Mouse (Mus musculus): ENCODE measurements at regions not wholly inside any gene's neighbourhood (a gene's known extent, or its start where the extent isn't known, plus 50 kb on each side); places are given as distances from the start of the nearest gene placed in this dataset.

DNA sequence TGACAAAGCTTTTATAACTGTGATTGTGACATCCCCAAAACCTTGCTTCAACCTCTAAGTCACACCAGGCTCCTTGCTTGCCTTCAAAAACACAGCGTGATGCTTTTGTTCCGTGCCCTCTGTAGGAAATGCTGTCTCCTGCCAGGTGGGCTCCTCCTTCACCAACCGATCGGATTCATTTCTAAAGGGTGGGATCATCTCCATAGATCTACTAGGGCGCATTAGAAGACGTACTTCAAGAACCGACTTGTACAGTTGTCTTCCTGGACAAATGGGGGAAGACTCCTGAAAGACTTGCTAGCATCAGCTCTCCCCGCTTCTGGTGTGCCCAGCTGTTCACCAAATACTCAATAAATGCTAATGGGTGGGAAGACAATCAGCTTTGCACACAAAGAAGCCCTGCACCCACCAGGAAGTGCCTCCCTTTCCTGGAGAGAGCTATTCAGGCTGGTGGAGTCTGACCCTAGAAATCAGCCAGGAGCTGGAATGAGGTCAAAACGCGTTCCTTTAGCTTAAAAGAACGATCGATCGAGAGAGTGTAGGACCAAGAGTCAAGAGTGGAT, 53.0 kb downstream of the Hoxa1 start:
- intact Hi-C loops (cut with DNase I): no loop called here
- DNase-seq (ENCODE audit: low spot score): no peak

GRCm38 (mm10) chr6:52104141-52104540, 54.0 kb downstream of the Hoxa1 start:
- no peak for DNase-seq (ENCODE audit: low spot score)
- intact Hi-C loops (cut with DNase I): no loop called here

- intact Hi-C loops (cut with DNase I): no loop called here
- DNase-seq (ENCODE audit: low spot score): no peak
Observed at GRCm38 (mm10) chr6:52103661-52104060, 54.5 kb downstream of the Hoxa1 start.

DNA sequence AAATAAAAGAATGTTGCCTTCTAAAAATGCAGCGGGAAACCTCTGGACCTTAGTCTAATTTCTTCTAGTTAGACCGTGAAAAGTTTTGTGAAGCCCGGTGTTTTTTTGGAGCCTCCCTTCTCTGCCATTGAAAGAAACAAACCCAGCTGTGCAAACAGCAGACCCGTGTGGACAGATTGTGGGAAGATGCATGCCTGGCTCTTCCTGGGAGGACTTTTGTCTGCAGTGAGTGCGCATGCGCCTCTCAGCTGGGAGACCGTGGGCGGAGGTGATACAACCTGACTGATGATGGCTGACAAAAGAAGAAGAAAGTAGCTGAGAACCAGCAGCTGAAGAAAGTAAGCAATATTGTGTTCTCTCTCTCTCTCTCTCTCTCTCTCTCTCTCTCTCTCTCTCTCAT, 55.4 kb downstream of the Hoxa1 start:
- intact Hi-C loops (cut with DNase I): no loop called here
- no peak for DNase-seq (ENCODE audit: low spot score)

- peak; percentile 17 for DNase-seq (ENCODE audit: low spot score)
Observed at GRCm38 (mm10) chr6:52102179-52102578, 55.9 kb downstream of the Hoxa1 start.

GRCm38 (mm10) chr6:52101209-52101608, 56.9 kb downstream of the Hoxa1 start:
- no peak for DNase-seq (ENCODE audit: low spot score)
- intact Hi-C loops (cut with DNase I): no loop called here

More at GRCm38 (mm10) chr6:52102179-52102578, 55.9 kb downstream of the Hoxa1 start:
- intact Hi-C loops (cut with DNase I): no loop called here

DNA sequence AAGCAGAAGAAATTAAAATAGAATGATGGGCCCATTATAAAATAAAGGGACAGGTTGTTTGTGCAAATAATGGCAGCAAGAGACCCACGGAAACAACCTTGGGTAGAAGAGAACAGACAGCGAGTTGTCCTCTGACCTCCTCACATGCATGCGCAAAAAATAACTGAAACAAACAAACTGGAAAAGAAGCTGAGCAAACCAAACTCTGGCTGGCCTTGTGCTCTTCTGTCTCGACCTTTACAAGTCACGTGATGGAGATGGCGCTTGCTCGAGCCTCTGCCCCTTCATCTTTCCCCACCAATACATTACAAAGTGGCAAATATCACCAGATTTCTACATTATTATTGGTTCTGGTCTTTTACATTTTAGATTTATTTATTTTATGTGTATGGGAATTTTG, 59.3 kb downstream of the Hoxa1 start:
- intact Hi-C loops (cut with DNase I): no loop called here

DNA sequence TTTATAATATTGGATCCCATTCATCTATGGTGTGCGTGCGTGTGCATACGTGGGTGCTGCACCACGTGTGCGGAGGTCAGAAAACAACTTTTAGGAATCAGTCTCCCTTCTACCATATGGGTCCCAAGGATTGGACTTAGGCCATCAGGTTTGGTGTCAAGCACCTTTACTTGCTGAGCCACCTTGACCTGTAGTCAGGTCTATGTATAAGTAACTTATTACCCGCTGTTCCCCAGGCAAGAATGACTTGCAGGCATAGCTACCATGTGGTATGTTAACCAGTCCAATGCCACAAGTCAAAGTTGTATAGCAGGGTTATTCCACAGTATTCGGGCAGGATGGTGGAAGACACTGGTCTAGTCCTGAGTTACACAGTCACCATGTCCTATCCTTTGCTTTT, 62.5 kb downstream of the Hoxa1 start:
- DNase-seq (ENCODE audit: low spot score): no peak
- intact Hi-C loops (cut with DNase I): no loop called here

More for the DNA sequence above, 59.3 kb downstream of the Hoxa1 start:
- DNase-seq (ENCODE audit: low spot score): no peak

- no peak for DNase-seq (ENCODE audit: low spot score)
- intact Hi-C loops (cut with DNase I): no loop called here
Observed at GRCm38 (mm10) chr6:52091445-52091844, 66.7 kb downstream of the Hoxa1 start.

GRCm38 (mm10) chr6:52085932-52086643, 72.0 kb downstream of the Hoxa1 start:
- peak; percentile 27 for DNase-seq (ENCODE audit: low spot score)

DNA sequence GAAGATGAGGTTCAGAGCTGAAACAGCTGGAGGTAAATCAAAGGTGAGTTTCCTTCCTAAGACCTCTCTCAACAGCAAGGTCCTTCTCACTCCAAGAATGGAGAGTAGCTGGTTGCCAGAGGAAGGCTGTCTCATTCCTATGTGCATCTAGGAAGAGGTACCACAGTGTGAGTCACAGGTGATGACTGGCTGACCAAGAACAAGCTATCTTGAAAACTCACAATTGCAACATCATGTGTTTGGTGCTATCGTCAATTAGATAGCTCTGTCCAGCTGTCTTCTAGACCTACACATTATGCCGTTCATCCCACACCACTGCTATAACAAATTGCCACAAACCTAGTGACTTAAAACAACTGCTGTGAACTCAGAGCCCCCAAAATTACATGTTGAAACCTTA, 72.3 kb upstream of the Skap2 start:
- DNase-seq (ENCODE audit: low spot score): no peak
- intact Hi-C loops (cut with DNase I): no loop called here

More at GRCm38 (mm10) chr6:52085932-52086643, 72.0 kb downstream of the Hoxa1 start:
- intact Hi-C loops (cut with DNase I): no loop called here

DNA sequence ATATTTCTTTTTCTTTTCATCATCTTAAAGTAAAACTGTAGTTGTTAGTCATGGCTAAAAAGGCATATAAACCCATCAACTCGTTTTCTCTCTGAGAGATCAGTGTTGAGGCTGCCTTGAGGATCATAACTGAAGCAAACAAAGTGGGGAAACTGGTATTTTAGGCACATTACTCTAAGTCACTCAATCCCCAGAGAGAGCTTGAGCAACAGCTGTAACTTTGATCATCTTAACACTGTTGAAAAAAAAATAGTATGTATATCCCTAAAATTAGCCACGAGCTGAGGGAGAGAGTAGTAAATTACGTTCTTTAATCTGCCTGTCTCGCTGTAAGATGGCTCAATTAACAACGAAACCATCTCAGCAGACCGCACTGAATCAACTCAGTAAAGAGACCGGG, 67.2 kb upstream of the Skap2 start:
- DNase-seq (ENCODE audit: low spot score): no peak
- intact Hi-C loops (cut with DNase I): no loop called here

- DNase-seq (ENCODE audit: low spot score): no peak
- intact Hi-C loops (cut with DNase I): no loop called here
Observed at GRCm38 (mm10) chr6:52078530-52079340, 66.4 kb upstream of the Skap2 start.

DNA sequence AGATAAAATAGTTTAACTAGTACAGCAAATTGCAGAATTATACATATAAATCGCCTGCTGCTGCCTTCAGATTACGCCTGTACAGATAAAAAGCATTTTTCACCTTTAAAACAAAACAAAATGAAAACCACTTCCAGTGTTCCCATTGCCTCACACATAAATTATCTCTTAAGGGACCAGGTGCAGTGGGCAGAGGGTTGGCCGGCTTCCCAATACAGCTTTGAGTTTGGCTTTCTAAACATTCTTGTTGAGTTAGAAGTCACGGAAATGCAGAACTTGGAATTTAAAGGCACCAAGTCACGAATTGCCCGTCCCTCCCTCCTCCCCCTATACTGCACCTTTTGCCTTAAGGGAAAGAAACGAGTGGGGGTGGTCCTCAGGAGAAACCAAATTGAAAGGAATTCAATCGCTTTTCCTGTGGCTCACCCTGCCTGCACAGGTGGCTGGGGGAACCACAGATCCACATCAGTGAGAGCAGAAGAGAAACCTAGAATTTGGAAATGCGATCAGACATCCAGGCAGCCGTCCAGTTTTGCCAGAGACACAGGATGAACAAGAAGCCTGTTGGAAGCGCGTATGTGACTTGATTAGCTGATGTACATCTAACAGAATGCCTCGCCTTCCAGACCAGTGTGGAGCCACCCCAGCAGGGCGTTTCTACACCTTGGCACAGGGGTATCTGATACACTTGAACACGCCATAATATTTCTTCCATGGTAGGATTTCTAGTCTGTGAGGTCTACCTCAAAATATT, 64.0 kb upstream of the Skap2 start:
- DNase-seq (ENCODE audit: low spot score): no peak
- intact Hi-C loops (cut with DNase I): no loop called here

DNA sequence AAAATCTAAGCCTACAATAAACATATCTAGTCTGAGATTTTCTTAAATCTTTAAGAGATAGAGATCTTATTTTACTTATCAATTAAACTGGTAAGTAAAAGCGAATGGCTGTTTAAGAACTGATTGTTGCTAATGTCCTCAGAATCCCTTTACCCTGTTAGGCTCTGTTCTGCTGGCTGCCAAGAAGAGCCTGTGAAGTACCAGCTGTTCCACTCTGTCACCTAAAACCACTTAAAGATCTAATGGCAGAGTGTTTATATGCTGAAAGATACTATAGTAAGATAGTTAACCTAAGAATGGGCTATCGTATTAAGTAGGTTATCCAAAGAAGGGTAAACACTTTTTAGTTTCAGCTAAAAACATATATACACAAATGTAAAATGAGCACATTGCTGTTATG, 62.6 kb upstream of the Skap2 start:
- intact Hi-C loops (cut with DNase I): no loop called here
- DNase-seq (ENCODE audit: low spot score): no peak

DNA sequence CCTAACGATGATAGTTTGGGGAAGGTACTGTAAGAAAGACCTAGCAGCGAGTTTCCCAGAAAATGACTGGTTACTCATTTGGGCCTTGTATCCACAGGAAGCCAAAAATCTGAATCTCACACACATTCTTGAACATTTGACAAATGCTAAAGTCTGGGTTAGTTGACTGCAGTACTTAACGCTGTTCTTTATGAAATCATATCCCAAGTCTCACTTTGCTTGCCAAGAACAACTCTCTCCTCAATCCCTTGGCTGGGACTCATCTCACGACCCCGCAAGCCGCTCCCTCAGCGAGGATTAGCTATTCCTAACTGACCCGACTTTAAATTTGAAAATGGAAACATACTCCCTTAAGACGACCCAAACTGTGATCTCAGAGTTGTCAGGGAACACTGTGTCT, 54.8 kb upstream of the Skap2 start:
- no peak for DNase-seq (ENCODE audit: low spot score)
- intact Hi-C loops (cut with DNase I): no loop called here

- DNase-seq (ENCODE audit: low spot score): no peak
- intact Hi-C loops (cut with DNase I): no loop called here
Observed at GRCm38 (mm10) chr6:52065652-52066051, 53.3 kb upstream of the Skap2 start.

- DNase-seq (ENCODE audit: low spot score): peak; percentile 4
- intact Hi-C loops (cut with DNase I): no loop called here
Observed at GRCm38 (mm10) chr6:52064176-52065015, 52.0 kb upstream of the Skap2 start.
